Mouse (Mus musculus) ES-Bruce4 (cell line): ENCODE measurements around the gene Hspd1. TPM values are rescaled to one million over a fixed set of nuclear protein-coding genes. Genes with fewer than 3 reads are reported as not detected.

ENCODE experiments used
- H3K27ac ChIP-seq: 2 replicates; pipeline ENCODE4 v1.5.1; 2012; ENCODE audit warnings: low read length, inconsistent platforms; ENCODE audit not compliant: insufficient read depth
- H3K27me3 ChIP-seq: 2 replicates; pipeline ENCODE4 v1.6.1; 2012; ENCODE audit warnings: mild to moderate bottlenecking, low read length, inconsistent platforms; ENCODE audit not compliant: control insufficient read depth, poor library complexity, insufficient read depth, severe bottlenecking
- H3K36me3 ChIP-seq: 2 replicates; pipeline ENCODE4 v1.6.1; 2012; ENCODE audit warnings: inconsistent platforms, mild to moderate bottlenecking, low read length, moderate library complexity; ENCODE audit not compliant: control insufficient read depth, poor library complexity, insufficient read depth, severe bottlenecking
- H3K4me1 ChIP-seq: one replicate; pipeline ENCODE4 v1.8.1; 2011; ENCODE audit warnings: low read length; ENCODE audit not compliant: control insufficient read depth, insufficient read depth
- H3K4me3 ChIP-seq: 2 replicates; pipeline ENCODE4 v1.5.1; 2011; ENCODE audit warnings: low read depth, mild to moderate bottlenecking, low read length
- H3K9ac ChIP-seq: 2 replicates; pipeline ENCODE4 v1.6.1; 2012; ENCODE audit warnings: low read depth, mild to moderate bottlenecking, inconsistent platforms; ENCODE audit not compliant: poor library complexity, severe bottlenecking
- H3K9me3 ChIP-seq: replicated peaks from 2 replicates; pipeline ENCODE4 v1.6.1; 2012; ENCODE audit warnings: mild to moderate bottlenecking, low read length, inconsistent platforms; ENCODE audit not compliant: control insufficient read depth, poor library complexity, insufficient read depth, severe bottlenecking
- CTCF ChIP-seq: IDR thresholded peaks from one replicate; pipeline ENCODE4 v1.8.1; 2011; ENCODE audit warnings: low read depth, low read length
- EP300 ChIP-seq: IDR thresholded peaks from 2 replicates; pipeline ENCODE4 v1.6.1; 2011; ENCODE audit warnings: low read depth, low read length; ENCODE audit not compliant: insufficient read depth
- POLR2A ChIP-seq: IDR thresholded peaks from one replicate; pipeline ENCODE4 v1.8.1; 2011; ENCODE audit warnings: low read length; ENCODE audit not compliant: insufficient read depth
- polyA plus RNA-seq: library from polyadenylated mRNA; stranded (reverse); fragments of >200 nt; gene quantifications from 2 replicates; pipeline ENCODE4 v1.2.4, GENCODE M21; 2011; ENCODE audit warnings: low read depth; ENCODE audit not compliant: missing spikeins, insufficient read depth, insufficient read length

The Hspd1 gene
- polyA plus RNA-seq, 1 experiment: 704 TPM

- no peak overlapping the region for H3K9ac ChIP-seq
- H3K36me3 ChIP-seq: no peaks in the 10 kb centered on the region
- H3K27ac ChIP-seq: no peak overlapping the region
- peaks cover 24% of the 10 kb centered on the region for H3K9me3 ChIP-seq
- H3K27me3 ChIP-seq: no peaks in the 10 kb centered on the region
- no peaks in the 10 kb centered on the region for H3K4me1 ChIP-seq
- TF ChIP-seq CTCF (no peak), EP300 (no peak), POLR2A (no peak)
- H3K4me3 ChIP-seq: no peak overlapping the region
Observed at GRCm38 (mm10) chr1:55039944-55040343, 48.1 kb downstream of the Hspd1 start.

GRCm38 (mm10) chr1:55031026-55031779 is 56.8 kb downstream of the Hspd1 start:
- Histone ChIP-seq H3K4me3 (no peak overlapping the region), H3K4me1 (peaks cover 3% of the 10 kb centered on the region), H3K9ac (no peak overlapping the region), H3K27me3 (no peaks in the 10 kb centered on the region), H3K27ac (peak overlapping the region; percentile 43; the same call in 1 of the 2 replicates), H3K36me3 (no peaks in the 10 kb centered on the region), H3K9me3 (no peaks in the 10 kb centered on the region)
- TF ChIP-seq CTCF (no peak), POLR2A (no peak), EP300 (no peak)

DNA sequence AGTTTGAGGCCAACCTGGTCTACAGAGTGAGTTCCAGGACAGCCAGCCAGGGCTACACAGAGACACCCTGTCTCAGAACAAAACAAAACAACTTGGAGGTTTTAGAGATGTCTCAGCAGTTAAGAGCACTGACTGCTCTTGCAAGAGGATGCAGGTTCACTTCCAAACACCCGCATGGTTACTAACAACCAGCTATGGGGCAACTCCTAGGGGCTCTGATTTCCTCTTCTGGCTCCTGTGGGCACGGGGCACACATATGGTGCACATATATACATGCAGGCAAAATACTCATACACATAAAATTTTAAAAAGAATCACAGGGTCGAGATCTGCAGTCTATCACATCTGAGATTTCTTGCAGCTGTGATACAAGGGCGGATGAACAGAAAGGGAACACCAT is 58.6 kb downstream of the Hspd1 start:
- H3K9me3 ChIP-seq: no peaks in the 10 kb centered on the region
- no peak overlapping the region for H3K27ac ChIP-seq
- peaks cover 3% of the 10 kb centered on the region for H3K4me1 ChIP-seq
- no peaks in the 10 kb centered on the region for H3K27me3 ChIP-seq
- H3K9ac ChIP-seq: no peak overlapping the region
- no peak overlapping the region for H3K4me3 ChIP-seq
- TF ChIP-seq POLR2A (no peak), CTCF (no peak)
- H3K36me3 ChIP-seq: no peaks in the 10 kb centered on the region

DNA sequence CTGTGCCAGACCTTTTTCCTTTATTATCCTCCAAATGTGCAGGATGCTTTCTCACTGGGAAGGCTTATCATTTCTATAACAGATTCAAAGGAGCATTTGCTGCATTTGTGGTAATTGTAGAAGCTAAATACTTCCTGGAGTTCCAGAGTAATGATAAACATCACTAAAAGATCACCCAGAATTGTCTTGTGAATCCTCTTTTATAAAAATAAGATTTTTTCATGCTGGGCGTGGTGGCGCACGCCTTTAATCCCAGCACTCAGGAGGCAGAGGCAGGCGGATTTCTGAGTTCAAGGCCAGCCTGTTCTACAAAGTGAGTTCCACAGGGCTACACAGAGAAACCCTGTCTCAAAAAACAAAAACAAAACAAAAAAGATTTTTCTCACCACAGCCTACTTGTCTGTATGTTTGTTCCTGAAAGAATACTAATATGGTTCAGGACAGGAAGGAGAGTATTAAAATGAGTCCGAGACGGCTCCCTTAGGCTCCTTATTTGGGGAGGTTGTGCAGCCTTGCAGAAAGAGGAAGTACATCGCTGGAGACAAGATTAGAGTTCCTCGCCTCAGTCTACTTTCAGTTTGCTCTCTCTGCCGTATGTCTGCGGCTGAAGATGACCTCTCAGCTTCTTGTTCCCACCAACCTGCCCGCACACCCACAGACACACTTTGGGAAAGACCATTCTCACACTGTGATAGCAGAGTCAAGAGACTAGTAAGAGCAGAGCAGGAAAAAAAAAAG is 59.4 kb downstream of the Hspd1 start:
- no peaks in the 10 kb centered on the region for H3K9me3 ChIP-seq
- H3K27me3 ChIP-seq: no peaks in the 10 kb centered on the region
- H3K4me1 ChIP-seq: peaks cover 3% of the 10 kb centered on the region
- H3K36me3 ChIP-seq: no peaks in the 10 kb centered on the region
- H3K4me3 ChIP-seq: no peak overlapping the region; the same call in 1 of the 2 replicates
- TF ChIP-seq CTCF (no peak), EP300 (no peak), POLR2A (no peak)
- peak overlapping the region; percentile 23 for H3K27ac ChIP-seq
- 0 out of 2 replicates have a peak overlapping the region, but pooled peaks have one; percentile 18 for H3K9ac ChIP-seq

DNA sequence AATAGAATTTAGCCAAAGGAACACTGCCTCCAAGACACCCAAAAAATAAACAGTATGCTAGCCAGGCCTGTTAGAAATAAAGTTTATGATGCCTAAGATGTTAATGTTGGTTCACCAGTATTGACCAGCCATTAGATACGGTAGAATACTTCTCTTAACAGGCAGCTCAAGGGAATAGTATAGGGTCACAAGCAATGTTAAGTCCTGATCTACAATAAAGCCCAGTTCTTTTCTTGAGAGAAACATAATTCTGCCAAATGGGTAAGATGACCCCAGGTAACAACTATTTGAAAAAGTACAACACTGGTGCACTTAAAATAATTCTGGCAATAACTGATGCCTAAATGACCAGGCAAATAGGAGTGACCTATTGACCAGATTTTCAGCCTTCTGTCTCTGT is 60.1 kb downstream of the Hspd1 start:
- no peaks in the 10 kb centered on the region for H3K27me3 ChIP-seq
- H3K9ac ChIP-seq: peak overlapping the region; percentile 84
- no peak overlapping the region for H3K4me3 ChIP-seq
- H3K4me1 ChIP-seq: peaks cover 4% of the 10 kb centered on the region
- TF ChIP-seq POLR2A: no peak
- TF ChIP-seq CTCF: no peak
- no peak for TF ChIP-seq EP300
- no peaks in the 10 kb centered on the region for H3K36me3 ChIP-seq
- no peak overlapping the region for H3K27ac ChIP-seq
- H3K9me3 ChIP-seq: no peaks in the 10 kb centered on the region

Other genes with a start within 250 kb of the Hspd1 start
- 4.6 and 5.2 TPM in 2 replicates for gene Ankrd44, start 161.9 kb downstream of the Hspd1 start, polyA plus RNA-seq
- gene Sf3b1, start 60.8 kb downstream of the Hspd1 start, polyA plus RNA-seq: 277 and 314 TPM in 2 replicates
- 21.2 and 27.1 TPM in 2 replicates for gene Coq10b, start 35.5 kb downstream of the Hspd1 start, polyA plus RNA-seq
- 622 and 631 TPM in 2 replicates for gene Hspe1, start 111 bp downstream of the Hspd1 start, polyA plus RNA-seq
- gene Mob4, start 43.0 kb upstream of the Hspd1 start, polyA plus RNA-seq: 77.2 and 83.5 TPM in 2 replicates
- 0.41 and 0.43 TPM in 2 replicates for gene Rftn2, start 138.5 kb upstream of the Hspd1 start, polyA plus RNA-seq
- gene Mars2, start 148.9 kb upstream of the Hspd1 start, polyA plus RNA-seq: 4.4 and 4.7 TPM in 2 replicates